In the genomic region with DNA sequence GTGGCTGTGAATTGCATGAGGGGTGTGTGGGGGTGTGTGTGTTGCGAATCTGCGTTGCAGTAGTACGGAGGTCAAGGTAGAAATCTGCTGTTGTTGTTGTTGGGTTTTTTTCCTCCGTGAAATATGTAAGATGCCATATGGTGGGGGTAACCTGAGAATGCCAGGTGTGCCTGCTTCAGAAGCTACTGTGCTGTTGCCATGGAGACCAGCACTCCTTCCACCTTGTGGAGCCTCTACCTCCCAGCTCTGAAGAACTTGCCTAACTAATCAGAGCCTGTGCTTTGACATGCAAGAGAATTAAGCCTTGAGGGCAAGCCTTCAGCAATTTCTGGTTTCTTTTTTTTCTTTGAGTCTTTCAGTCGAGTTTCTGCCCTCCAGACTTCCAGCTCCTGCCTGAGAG, we compare ENCODE assay signal across 14 mouse cellular contexts.
A peak's percentile ranks its signal among the peaks of the same experiment; 100 is the strongest.
DNase-seq lines count a peak whose midpoint lies in the region; ATAC-seq lines count a peak whose summit lies in the region.
"Had no signal": no experiment of that assay in that cellular context is flagged by ENCODE, and none has a peak within 500 bp of the region (broad histone marks: within the 10 kb centered on the region; RNA-seq: fewer than 3 reads in every experiment).

No protein-coding gene starts in this region.

- H3K36me3 ChIP-seq in hindbrain, embryonic 14.5 days (replicated peaks; ENCODE audit: control insufficient read depth, insufficient read depth): no peaks in the 10 kb centered on the region
- H3K36me3 ChIP-seq in hindbrain, embryonic 13.5 days: no peaks in the 10 kb centered on the region
- no peaks in the 10 kb centered on the region for H3K36me3 ChIP-seq in limb, embryonic 10.5 days
- H3K36me3 ChIP-seq in kidney, embryonic 14.5 days (ENCODE audit: control insufficient read depth, insufficient read depth, low read length): no peaks in the 10 kb centered on the region
- H3K36me3 ChIP-seq: intestine, embryonic 15.5 days; lung, embryonic 15.5 days had no signal

- H3K9ac ChIP-seq in hindbrain, embryonic 14.5 days: no peak overlapping the region
- H3K9ac ChIP-seq in hindbrain, embryonic 13.5 days: no peak overlapping the region
- no peak overlapping the region for H3K9ac ChIP-seq in kidney, embryonic 14.5 days (ENCODE audit: low read depth, low read length)
- H3K9ac ChIP-seq: intestine, embryonic 15.5 days; lung, embryonic 15.5 days had no signal

- H3K4me3 ChIP-seq in hindbrain, embryonic 14.5 days (replicated peaks; ENCODE audit: low read length): no peak overlapping the region
- H3K4me3 ChIP-seq in hindbrain, embryonic 13.5 days: no peak overlapping the region
- H3K4me3 ChIP-seq in limb, embryonic 10.5 days: no peak overlapping the region
- no peak overlapping the region for H3K4me3 ChIP-seq in kidney, embryonic 14.5 days (ENCODE audit: low read length)
- H3K4me3 ChIP-seq: intestine, embryonic 15.5 days; layer of hippocampus, adult 2 months; lung, embryonic 15.5 days had no signal

- H3K27me3 ChIP-seq in hindbrain, embryonic 14.5 days (ENCODE audit: control insufficient read depth, insufficient read depth, low read length): no peaks in the 10 kb centered on the region
- no peaks in the 10 kb centered on the region for H3K27me3 ChIP-seq in hindbrain, embryonic 13.5 days
- no peaks in the 10 kb centered on the region for H3K27me3 ChIP-seq in limb, embryonic 10.5 days (ENCODE audit: low read depth, poor library complexity, severe bottlenecking)
- H3K27me3 ChIP-seq in kidney, embryonic 14.5 days (ENCODE audit: control insufficient read depth, insufficient read depth, low read length): no peaks in the 10 kb centered on the region
- H3K27me3 ChIP-seq: intestine, embryonic 15.5 days; lung, embryonic 15.5 days had no signal

- ATAC-seq in hindbrain, embryonic 14.5 days (ENCODE audit: low FRiP score): no peak
- no peak for ATAC-seq in hindbrain, embryonic 13.5 days (ENCODE audit: low FRiP score)
- no peak for ATAC-seq in kidney, embryonic 14.5 days (ENCODE audit: low FRiP score, low TSS enrichment)
- no peak for ATAC-seq in inflammation-experienced regulatory T-cells, adult 6 months
- ATAC-seq: intestine, embryonic 15.5 days had no signal

- intact Hi-C loops in heart, postnatal 25 days (cut with DNase I): no loop called here

- peak; percentile 51 for DNase-seq in hindbrain, embryonic 14.5 days (ENCODE audit: low spot score)
- DNase-seq in right cerebral cortex, adult 2 months (ENCODE audit: low spot score in 2 of 2): peak; percentile 21 to 42
- DNase-seq in right cerebral cortex, postnatal 4 days: no peak
- no peak for DNase-seq in limb, embryonic 10.5 days (ENCODE audit: low spot score)
- DNase-seq in heart, postnatal 25 days (ENCODE audit: low spot score): no peak
- DNase-seq: adrenal gland, adult 2 months; gastrocnemius, postnatal 14 days; spleen, adult 18-20 months had no signal

- no peaks in the 10 kb centered on the region for H3K4me1 ChIP-seq in hindbrain, embryonic 14.5 days (replicated peaks; ENCODE audit: control insufficient read depth, insufficient read depth, low read length)
- no peaks in the 10 kb centered on the region for H3K4me1 ChIP-seq in hindbrain, embryonic 13.5 days (replicated peaks)
- H3K4me1 ChIP-seq in limb, embryonic 10.5 days: peaks cover 16% of the 10 kb centered on the region
- no peaks in the 10 kb centered on the region for H3K4me1 ChIP-seq in kidney, embryonic 14.5 days (ENCODE audit: control insufficient read depth, insufficient read depth, low read length)
- H3K4me1 ChIP-seq: intestine, embryonic 15.5 days; lung, embryonic 15.5 days had no signal

- no peak overlapping the region for H3K4me2 ChIP-seq in hindbrain, embryonic 14.5 days (replicated peaks)
- no peak overlapping the region for H3K4me2 ChIP-seq in hindbrain, embryonic 13.5 days
- H3K4me2 ChIP-seq in kidney, embryonic 14.5 days (replicated peaks; ENCODE audit: low read depth, low read length): no peak overlapping the region
- H3K4me2 ChIP-seq: intestine, embryonic 15.5 days; lung, embryonic 15.5 days had no signal

- 33% methylated on average over 5 of the region's 5 CpGs for WGBS in hindbrain, embryonic 14.5 days
- WGBS in hindbrain, embryonic 13.5 days: 36% methylated on average over 5 of the region's 5 CpGs
- 28% methylated on average over 5 of the region's 5 CpGs for WGBS in limb, embryonic 10.5 days
- 23% methylated on average over 5 of the region's 5 CpGs for WGBS in kidney, embryonic 14.5 days

- no peak overlapping the region for H3K27ac ChIP-seq in hindbrain, embryonic 14.5 days
- no peak overlapping the region for H3K27ac ChIP-seq in hindbrain, embryonic 13.5 days
- H3K27ac ChIP-seq in limb, embryonic 10.5 days: peak overlapping the region; percentile 37; the same call in 1 of the 2 replicates
- no peak overlapping the region for H3K27ac ChIP-seq in kidney, embryonic 14.5 days (ENCODE audit: low read depth, low read length)
- H3K27ac ChIP-seq: intestine, embryonic 15.5 days; layer of hippocampus, adult 2 months; lung, embryonic 15.5 days had no signal

- no peaks in the 10 kb centered on the region for H3K9me3 ChIP-seq in hindbrain, embryonic 14.5 days (ENCODE audit: control insufficient read depth, low read length)
- H3K9me3 ChIP-seq in hindbrain, embryonic 13.5 days: no peaks in the 10 kb centered on the region
- no peaks in the 10 kb centered on the region for H3K9me3 ChIP-seq in limb, embryonic 10.5 days (replicated peaks)
- H3K9me3 ChIP-seq in kidney, embryonic 14.5 days (ENCODE audit: control insufficient read depth, low read length): no peaks in the 10 kb centered on the region; the same call in 1 of the 2 replicates
- H3K9me3 ChIP-seq: intestine, embryonic 15.5 days; lung, embryonic 15.5 days had no signal

Comparison
In these comparisons a context has a peak if more than half of its experiments do, and no peak if none do; other contexts are left out.
1. DNase-seq: peak in hindbrain, embryonic 14.5 days (single experiment) and right cerebral cortex, adult 2 months (2 of 2); none in right cerebral cortex, postnatal 4 days (single experiment), limb, embryonic 10.5 days (single experiment) and heart, postnatal 25 days (single experiment).